Mouse (Mus musculus) midbrain, embryonic 11.5 days (tissue): ENCODE results near the gene Panx2. TPM values are rescaled to one million over a fixed set of nuclear protein-coding genes. Genes with fewer than 3 reads are reported as not detected.

Source experiments
- ATAC-seq: fragments of 200-750 bp; cut with Nextera tagmentation; 2 replicates; pipeline ENCODE4 v1.8.0; 2017; ENCODE audit warnings: moderate TSS enrichment, moderate library complexity; ENCODE audit not compliant: low FRiP score
- DNase-seq: peaks from one replicate; pipeline ENCODE4 v3.0.0; 2015; ENCODE audit warnings: low spot score; ENCODE audit errors: missing footprints
- H3K27ac ChIP-seq: fragments of 300-500 bp; sonication (generic); 2 replicates; pipeline ENCODE4 v1.5.1; 2014; ENCODE audit warnings: low read depth, low read length
- H3K27me3 ChIP-seq: fragments of 300-500 bp; sonication (generic); 2 replicates; pipeline ENCODE4 v1.6.1; 2014; ENCODE audit warnings: mild to moderate bottlenecking, low read length, moderate library complexity, mixed read lengths; ENCODE audit not compliant: control insufficient read depth, insufficient read depth
- H3K36me3 ChIP-seq: fragments of 300-500 bp; sonication (generic); 2 replicates; pipeline ENCODE4 v1.6.1; 2014; ENCODE audit warnings: mild to moderate bottlenecking, low read length, moderate library complexity, mixed read lengths; ENCODE audit not compliant: control insufficient read depth, insufficient read depth
- H3K4me1 ChIP-seq: fragments of 300-500 bp; sonication (generic); 2 replicates; pipeline ENCODE4 v1.6.1; 2014; ENCODE audit warnings: low read length; ENCODE audit not compliant: control insufficient read depth, insufficient read depth
- H3K4me2 ChIP-seq: fragments of 300-500 bp; sonication (generic); 2 replicates; pipeline ENCODE4 v1.6.1; 2014; ENCODE audit warnings: mild to moderate bottlenecking, moderate library complexity
- H3K4me3 ChIP-seq: fragments of 300-500 bp; sonication (generic); 2 replicates; pipeline ENCODE4 v1.5.1; 2014; ENCODE audit warnings: low read depth, low read length
- H3K9ac ChIP-seq: fragments of 300-500 bp; sonication (generic); 2 replicates; pipeline ENCODE4 v1.6.1; 2014; ENCODE audit warnings: low read length
- H3K9me3 ChIP-seq: fragments of 300-500 bp; sonication (generic); 2 replicates; pipeline ENCODE4 v1.6.1; 2016; ENCODE audit warnings: low read length; ENCODE audit not compliant: control insufficient read depth
- WGBS: fragments of 180-500 bp; shearing (Covaris S2); extraction: QIAGEN DNeasy Blood & Tissue Kit; methylation state at CpG from one replicate; pipeline ENCODE4 v1.1.7; 2014; 5-methylcytosine and 5-hydroxymethylcytosine counted together
- polyA plus RNA-seq: library from polyadenylated mRNA; unstranded; fragments of >200 nt; fragmentation: Nextera tagmentation; extraction: Ambion mirVana; gene quantifications from 2 replicates; pipeline ENCODE4 v1.2.1, GENCODE M21; 2014

The Panx2 gene
- polyA plus RNA-seq, 1 experiment from 2014 or later: 0.89 TPM

- Histone ChIP-seq H3K9ac (no peak overlapping the region), H3K4me3 (no peak overlapping the region), H3K27me3 (peaks cover 25% of the 10 kb centered on the region), H3K27ac (no peak overlapping the region), H3K4me1 (no peaks in the 10 kb centered on the region), H3K9me3 (no peaks in the 10 kb centered on the region), H3K4me2 (peak overlapping the region; percentile 97; the same call in 1 of the 2 replicates), H3K36me3 (no peaks in the 10 kb centered on the region)
- DNase-seq (peak; percentile 41), ATAC-seq (no peak)
- 85% methylated on average over 12 of the region's 12 CpGs for WGBS
Observed at GRCm38 (mm10) chr15:89060811-89061460, 1.4 kb downstream of the Panx2 start.

GRCm38 (mm10) chr15:89061761-89062517 is 2.4 kb downstream of the Panx2 start:
- no peaks in the 10 kb centered on the region for H3K4me1 ChIP-seq
- H3K36me3 ChIP-seq: no peaks in the 10 kb centered on the region
- no peak for ATAC-seq
- 93% methylated on average over 6 of the region's 6 CpGs for WGBS
- H3K9ac ChIP-seq: no peak overlapping the region
- DNase-seq: peak; percentile 51
- no peak overlapping the region for H3K27ac ChIP-seq
- no peak overlapping the region for H3K4me3 ChIP-seq
- no peaks in the 10 kb centered on the region for H3K9me3 ChIP-seq
- peaks cover 28% of the 10 kb centered on the region for H3K27me3 ChIP-seq
- H3K4me2 ChIP-seq: no peak overlapping the region

GRCm38 (mm10) chr15:89062518-89062910 is 3.0 kb downstream of the Panx2 start:
- Histone ChIP-seq H3K9me3 (no peaks in the 10 kb centered on the region), H3K4me2 (no peak overlapping the region), H3K27me3 (peaks cover 33% of the 10 kb centered on the region), H3K9ac (no peak overlapping the region), H3K4me1 (no peaks in the 10 kb centered on the region), H3K27ac (no peak overlapping the region), H3K36me3 (no peaks in the 10 kb centered on the region), H3K4me3 (no peak overlapping the region)
- DNase-seq (peak; percentile 31), ATAC-seq (no peak)
- WGBS: 89% methylated on average over 5 of the region's 5 CpGs

- peaks cover 38% of the 10 kb centered on the region for H3K27me3 ChIP-seq
Observed at GRCm38 (mm10) chr15:89063001-89063400, 3.5 kb downstream of the Panx2 start.

GRCm38 (mm10) chr15:89063536-89063935 is 4.0 kb downstream of the Panx2 start:
- H3K4me3 ChIP-seq: no peak overlapping the region
- no peak overlapping the region for H3K9ac ChIP-seq
- DNase-seq (no peak), ATAC-seq (no peak)
- no peak overlapping the region for H3K4me2 ChIP-seq
- 73% methylated on average over 6 of the region's 6 CpGs for WGBS
- no peak overlapping the region for H3K27ac ChIP-seq
- H3K27me3 ChIP-seq: peaks cover 39% of the 10 kb centered on the region
- H3K9me3 ChIP-seq: no peaks in the 10 kb centered on the region
- no peaks in the 10 kb centered on the region for H3K36me3 ChIP-seq
- H3K4me1 ChIP-seq: no peaks in the 10 kb centered on the region

More at GRCm38 (mm10) chr15:89063001-89063400, 3.5 kb downstream of the Panx2 start:
- Histone ChIP-seq H3K9me3 (no peaks in the 10 kb centered on the region), H3K4me2 (no peak overlapping the region), H3K36me3 (no peaks in the 10 kb centered on the region), H3K27ac (no peak overlapping the region), H3K4me1 (no peaks in the 10 kb centered on the region), H3K9ac (no peak overlapping the region), H3K4me3 (no peak overlapping the region)
- no peak for ATAC-seq
- WGBS: 74% methylated on average over 7 of the region's 7 CpGs
- peak; percentile 49 for DNase-seq

GRCm38 (mm10) chr15:89064891-89065290 is 5.4 kb downstream of the Panx2 start:
- H3K4me3 ChIP-seq: no peak overlapping the region
- peaks cover 41% of the 10 kb centered on the region for H3K27me3 ChIP-seq
- no peaks in the 10 kb centered on the region for H3K36me3 ChIP-seq
- no peaks in the 10 kb centered on the region for H3K4me1 ChIP-seq
- no peak overlapping the region for H3K27ac ChIP-seq
- no peak for ATAC-seq
- 90% methylated on average over 5 of the region's 5 CpGs for WGBS
- no peak overlapping the region for H3K9ac ChIP-seq
- H3K4me2 ChIP-seq: no peak overlapping the region
- peak; percentile 75 for DNase-seq
- no peaks in the 10 kb centered on the region for H3K9me3 ChIP-seq

GRCm38 (mm10) chr15:89067609-89068008 is 8.1 kb downstream of the Panx2 start:
- 32% methylated on average over 35 of the region's 35 CpGs for WGBS
- H3K27me3 ChIP-seq: peaks cover 27% of the 10 kb centered on the region
- no peak overlapping the region for H3K4me3 ChIP-seq

GRCm38 (mm10) chr15:89068226-89068625 is 8.7 kb downstream of the Panx2 start:
- Histone ChIP-seq H3K36me3 (no peaks in the 10 kb centered on the region), H3K27ac (no peak overlapping the region), H3K9ac (no peak overlapping the region), H3K27me3 (peaks cover 27% of the 10 kb centered on the region), H3K4me2 (no peak overlapping the region), H3K4me1 (no peaks in the 10 kb centered on the region), H3K9me3 (no peaks in the 10 kb centered on the region), H3K4me3 (no peak overlapping the region)
- 37% methylated on average over 26 of the region's 26 CpGs for WGBS
- ATAC-seq (no peak), DNase-seq (no peak)

More at GRCm38 (mm10) chr15:89067609-89068008, 8.1 kb downstream of the Panx2 start:
- ATAC-seq (no peak), DNase-seq (peak; percentile 87)
- Histone ChIP-seq H3K4me1 (no peaks in the 10 kb centered on the region), H3K9ac (no peak overlapping the region), H3K9me3 (no peaks in the 10 kb centered on the region), H3K36me3 (no peaks in the 10 kb centered on the region), H3K4me2 (no peak overlapping the region), H3K27ac (no peak overlapping the region)

- H3K36me3 ChIP-seq: no peaks in the 10 kb centered on the region
- 79% methylated on average over 19 of the region's 19 CpGs for WGBS
- no peak overlapping the region for H3K4me3 ChIP-seq
- DNase-seq (no peak), ATAC-seq (no peak)
- peaks cover under 1% of the 10 kb centered on the region; the same call in 1 of the 2 replicates for H3K4me1 ChIP-seq
- H3K27ac ChIP-seq: no peak overlapping the region
- no peak overlapping the region for H3K4me2 ChIP-seq
- no peaks in the 10 kb centered on the region for H3K9me3 ChIP-seq
- H3K27me3 ChIP-seq: peaks cover 27% of the 10 kb centered on the region
- H3K9ac ChIP-seq: no peak overlapping the region
Observed at GRCm38 (mm10) chr15:89069336-89069840, 9.9 kb downstream of the Panx2 start.
